Mouse (Mus musculus) midbrain, postnatal 0 days (tissue): ENCODE data around the gene Mrgprh. TPM values are rescaled to one million over a fixed set of nuclear protein-coding genes. Genes with fewer than 3 reads are reported as not detected.

Experiments used
- ATAC-seq: fragments of 200-750 bp; cut with Nextera tagmentation; 2 replicates; pipeline ENCODE4 v1.8.0; 2017; ENCODE audit warnings: moderate number of reproducible peaks, mild to moderate bottlenecking, moderate TSS enrichment, moderate library complexity; ENCODE audit not compliant: low FRiP score
- DNase-seq: peaks from one replicate; pipeline ENCODE4 v3.0.0-alpha.2; 2015; ENCODE audit warnings: low spot score
- H3K27ac ChIP-seq: fragments of 300-500 bp; sonication (generic); 2 replicates; pipeline ENCODE4 v1.5.1; 2014; ENCODE audit warnings: low read depth, mild to moderate bottlenecking, low read length, mixed read lengths
- H3K27me3 ChIP-seq: fragments of 300-500 bp; sonication (generic); 2 replicates; pipeline ENCODE4 v1.6.1; 2014; ENCODE audit warnings: low read length, control low read depth, mixed read lengths; ENCODE audit not compliant: insufficient read depth
- H3K36me3 ChIP-seq: fragments of 300-500 bp; sonication (generic); 2 replicates; pipeline ENCODE4 v1.6.1; 2014; ENCODE audit warnings: low read length, control low read depth, mixed read lengths; ENCODE audit not compliant: insufficient read depth
- H3K4me1 ChIP-seq: fragments of 300-500 bp; sonication (generic); 2 replicates; pipeline ENCODE4 v1.6.1; 2014; ENCODE audit warnings: mild to moderate bottlenecking, control low read depth, antibody characterized with exemption, low read length, mixed read lengths; ENCODE audit not compliant: insufficient read depth
- H3K4me2 ChIP-seq: fragments of 300-500 bp; sonication (generic); 2 replicates; pipeline ENCODE4 v1.6.1; 2014; ENCODE audit warnings: low read depth, mild to moderate bottlenecking, low read length, mixed read lengths; ENCODE audit not compliant: poor library complexity, severe bottlenecking
- H3K4me3 ChIP-seq: fragments of 300-500 bp; sonication (generic); 2 replicates; pipeline ENCODE4 v1.5.1; 2014; ENCODE audit warnings: low read depth, mild to moderate bottlenecking, low read length, moderate library complexity
- H3K9ac ChIP-seq: fragments of 300-500 bp; sonication (generic); replicated peaks from 2 replicates; pipeline ENCODE4 v1.6.1; 2014; ENCODE audit warnings: mild to moderate bottlenecking, low read length, moderate library complexity, mixed read lengths; ENCODE audit not compliant: poor library complexity, severe bottlenecking
- H3K9me3 ChIP-seq: fragments of 300-500 bp; sonication (generic); 2 replicates; pipeline ENCODE4 v1.6.1; 2016; ENCODE audit warnings: low read length, control low read depth
- CTCF ChIP-seq: IDR thresholded peaks from 2 replicates; pipeline ENCODE4 v1.5.1; 2016; ENCODE audit warnings: antibody characterized with exemption, mild to moderate bottlenecking
- WGBS: fragments of 180-500 bp; shearing (Covaris S2); extraction: QIAGEN DNeasy Blood & Tissue Kit; methylation state at CpG from one replicate; pipeline ENCODE4 v1.1.7; 2014; 5-methylcytosine and 5-hydroxymethylcytosine counted together
- polyA plus RNA-seq: library from polyadenylated mRNA; unstranded; fragments of >200 nt; fragmentation: Nextera tagmentation; extraction: Ambion mirVana; gene quantifications from 2 replicates; pipeline ENCODE4 v1.2.1, GENCODE M21; 2015
- total RNA-seq: library from RNA; depleted of rRNA; stranded (reverse); fragments of >200 nt; gene quantifications from 2 replicates; pipeline ENCODE4 v1.2.3, GENCODE M21; 2014

Gene Mrgprh
- total and polyA plus RNA-seq, 2 experiments from 2014 or later, result not detected

DNA sequence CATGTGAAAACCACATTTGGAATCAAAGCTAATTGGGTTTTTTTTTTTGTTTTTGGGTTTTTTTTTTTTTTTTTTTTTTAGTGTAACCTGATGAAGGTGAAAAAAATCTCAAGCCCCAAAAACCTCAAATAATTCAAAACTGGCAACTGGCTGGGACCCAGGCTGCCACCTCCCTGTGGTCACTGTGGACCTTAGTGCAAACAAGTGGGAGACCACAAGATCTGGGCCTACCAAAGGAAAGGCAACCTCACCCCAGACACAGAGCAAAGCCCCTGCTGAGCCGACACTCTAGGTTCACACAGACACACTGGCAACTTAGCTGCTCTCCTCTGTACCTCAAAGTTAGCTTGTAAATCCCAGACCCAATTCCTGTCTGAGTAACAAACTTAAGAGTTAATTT lies 28.5 kb downstream of the Mrgprh start:
- H3K27ac ChIP-seq, result no peak overlapping the region
- ATAC-seq (no peak), DNase-seq (no peak)
- H3K27me3 ChIP-seq, result no peaks in the 10 kb centered on the region
- 70% methylated on average over 1 of the region's 1 CpGs for WGBS
- no peak overlapping the region for H3K4me2 ChIP-seq
- H3K9ac ChIP-seq, result no peak overlapping the region
- H3K4me1 ChIP-seq, result no peaks in the 10 kb centered on the region
- H3K9me3 ChIP-seq, result no peaks in the 10 kb centered on the region
- peaks cover 13% of the 10 kb centered on the region; the same call in 1 of the 2 replicates for H3K36me3 ChIP-seq
- no peak overlapping the region for H3K4me3 ChIP-seq
- no peak for TF ChIP-seq CTCF

DNA sequence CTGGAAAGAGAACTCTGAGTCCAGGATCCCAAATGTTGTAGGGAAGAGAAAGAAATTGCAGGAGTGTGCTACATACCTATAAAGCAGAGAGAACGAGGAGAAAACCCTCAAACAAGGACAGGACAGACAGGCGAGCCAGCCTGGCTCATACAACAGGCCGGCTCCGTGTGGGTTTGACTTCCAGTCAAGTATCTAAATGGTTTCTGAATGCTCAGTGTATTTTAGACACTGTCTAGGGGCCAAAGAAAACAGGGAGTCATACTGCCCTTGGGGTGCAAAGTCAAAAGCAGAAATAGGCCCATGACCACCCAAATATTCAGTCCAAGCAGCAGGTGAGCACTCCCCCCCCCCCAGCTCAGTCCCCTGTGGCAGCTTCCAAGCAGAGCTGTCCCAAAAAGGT lies 30.0 kb downstream of the Mrgprh start:
- H3K27ac ChIP-seq, result no peak overlapping the region
- no peaks in the 10 kb centered on the region for H3K9me3 ChIP-seq
- H3K4me2 ChIP-seq, result no peak overlapping the region
- H3K27me3 ChIP-seq, result no peaks in the 10 kb centered on the region
- peaks cover 23% of the 10 kb centered on the region; the same call in 1 of the 2 replicates for H3K36me3 ChIP-seq
- DNase-seq (no peak), ATAC-seq (no peak)
- H3K4me1 ChIP-seq, result no peaks in the 10 kb centered on the region
- TF ChIP-seq CTCF, result no peak
- no peak overlapping the region for H3K9ac ChIP-seq
- WGBS, result 92% methylated on average over 4 of the region's 4 CpGs
- H3K4me3 ChIP-seq, result no peak overlapping the region

DNA sequence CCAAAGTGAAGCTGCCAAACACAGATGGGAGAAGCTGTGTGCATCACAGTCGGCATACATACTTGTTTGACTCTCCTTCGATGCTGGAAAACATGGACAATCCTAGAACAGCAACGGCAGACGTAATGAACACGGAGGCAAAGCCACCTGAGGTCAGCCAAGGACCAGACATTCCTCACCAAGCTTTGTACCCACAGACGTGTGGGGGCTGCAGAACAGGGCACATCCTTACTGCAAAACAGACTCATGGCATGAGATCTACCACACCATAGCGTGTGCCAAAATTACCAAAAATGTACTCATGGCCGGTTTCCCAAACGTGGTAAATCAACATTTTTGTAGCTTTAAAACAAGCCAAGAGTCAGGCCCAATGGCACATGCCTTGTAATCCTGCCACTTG lies 30.6 kb downstream of the Mrgprh start:
- H3K9me3 ChIP-seq, result no peaks in the 10 kb centered on the region
- H3K4me2 ChIP-seq, result no peak overlapping the region
- no peak for TF ChIP-seq CTCF
- DNase-seq (no peak), ATAC-seq (no peak)
- no peaks in the 10 kb centered on the region for H3K4me1 ChIP-seq
- H3K4me3 ChIP-seq, result no peak overlapping the region
- WGBS, result 93% methylated on average over 9 of the region's 9 CpGs
- no peak overlapping the region for H3K9ac ChIP-seq
- no peak overlapping the region for H3K27ac ChIP-seq
- H3K27me3 ChIP-seq, result no peaks in the 10 kb centered on the region
- H3K36me3 ChIP-seq, result peaks cover 27% of the 10 kb centered on the region; the same call in 1 of the 2 replicates

DNA sequence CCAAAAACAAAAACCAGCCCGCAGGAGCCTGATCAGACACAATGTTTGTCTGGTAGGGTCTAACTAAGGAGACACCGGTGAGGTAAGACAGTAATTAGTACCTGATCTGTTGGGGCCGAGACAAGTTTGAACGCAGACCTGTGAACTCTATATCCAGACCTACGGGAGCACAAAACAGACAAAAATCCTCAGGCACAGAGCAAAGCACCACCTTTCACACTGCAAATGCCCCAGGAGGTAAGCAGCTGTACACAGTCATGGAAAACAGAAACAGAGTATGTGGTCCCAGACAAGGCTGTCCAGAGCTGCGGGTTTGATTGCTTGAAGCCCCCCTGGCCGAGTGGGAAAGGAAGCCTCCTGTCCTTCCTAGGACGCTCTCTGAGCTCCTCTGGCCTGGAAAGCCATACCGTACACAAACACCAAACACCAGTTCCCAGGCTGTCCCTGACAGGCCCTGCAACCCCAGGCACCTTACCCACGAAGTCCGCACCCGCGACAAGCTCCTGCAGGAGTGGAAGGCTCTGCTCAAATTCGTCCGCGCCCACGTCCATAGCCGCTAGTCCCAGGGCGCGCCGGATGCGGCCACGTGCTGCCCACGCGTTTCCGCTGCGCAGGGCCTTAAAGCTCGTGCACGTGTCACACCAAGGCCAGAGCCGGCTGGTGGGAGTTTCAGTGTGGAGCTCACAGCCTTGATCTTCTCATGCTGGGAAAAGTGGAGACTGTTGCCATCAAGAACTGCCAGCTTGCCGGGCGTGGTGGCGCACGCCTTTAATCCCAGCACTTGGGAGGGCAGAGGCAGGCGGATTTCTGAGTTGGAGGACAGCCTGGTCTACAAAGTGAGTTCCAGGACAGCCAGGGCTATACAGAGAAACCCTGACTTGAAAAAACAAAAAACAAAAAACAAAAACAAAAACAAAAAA lies 33.8 kb downstream of the Mrgprh start, which contains the start of gene Pnldc1:
Pnldc1 (minus strand) TSS at position 870 of the 920 bp plus-strand sequence.
- no peak within 1 kb of the TSS for H3K9ac ChIP-seq
- H3K4me2 ChIP-seq, result no peak within 1 kb of the TSS
- no peaks in the 10 kb centered on the region for H3K27me3 ChIP-seq
- TF ChIP-seq CTCF, result no peak
- no peak within 1 kb of the TSS for H3K27ac ChIP-seq
- H3K9me3 ChIP-seq, result no peaks in the 10 kb centered on the region
- no peak for ATAC-seq
- H3K36me3 ChIP-seq, result peaks cover 44% of the 10 kb centered on the region
- 82% methylated on average over 35 of the region's 35 CpGs for WGBS
- no peak for DNase-seq
- no peak within 1 kb of the TSS for H3K4me3 ChIP-seq
- H3K4me1 ChIP-seq, result no peaks in the 10 kb centered on the region

DNA sequence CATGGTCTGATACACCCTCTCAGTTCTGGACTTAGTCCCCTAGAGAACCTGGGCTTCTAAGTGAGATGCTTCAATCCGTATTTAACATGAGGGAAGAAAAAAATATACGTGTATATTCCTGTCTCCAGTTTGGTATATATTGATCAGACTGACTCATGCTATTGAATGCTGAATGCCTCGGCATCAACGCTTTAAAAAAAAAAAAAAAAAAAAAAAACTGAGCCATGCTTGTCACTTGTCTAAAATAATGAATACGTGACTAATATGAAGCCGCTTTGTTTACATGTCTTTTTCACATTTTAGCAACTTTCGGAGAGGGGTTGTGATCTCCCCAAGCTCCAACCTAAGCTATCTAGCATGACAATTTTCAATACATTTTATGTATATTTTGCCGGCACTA lies 34.6 kb downstream of the Mrgprh start:
- Histone ChIP-seq H3K9ac (no peak overlapping the region), H3K4me2 (no peak overlapping the region), H3K27ac (no peak overlapping the region), H3K4me3 (no peak overlapping the region), H3K27me3 (no peaks in the 10 kb centered on the region), H3K4me1 (no peaks in the 10 kb centered on the region), H3K36me3 (peaks cover 37% of the 10 kb centered on the region), H3K9me3 (no peaks in the 10 kb centered on the region)
- WGBS, result 91% methylated on average over 8 of the region's 8 CpGs
- ATAC-seq, result no peak
- no peak for DNase-seq
- TF ChIP-seq CTCF, result no peak

DNA sequence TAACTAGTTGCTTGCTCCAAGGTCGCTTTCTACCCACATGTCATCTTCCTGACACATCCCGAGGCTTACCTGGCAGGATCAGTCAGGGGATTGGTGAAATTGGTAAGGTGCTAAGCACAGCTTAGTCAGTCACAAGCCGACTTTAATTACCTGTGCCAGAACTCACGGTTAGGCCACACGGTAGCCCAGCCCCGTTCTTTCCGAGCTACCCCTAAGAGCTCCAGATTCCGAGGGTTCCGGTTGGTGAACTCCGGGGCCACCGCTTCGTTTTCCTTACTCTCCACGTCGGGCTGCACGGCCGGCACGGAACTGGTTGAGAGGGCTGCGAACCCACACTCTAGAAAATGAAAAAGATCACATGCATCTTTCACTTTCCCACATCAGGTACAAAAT lies 39.6 kb downstream of the Mrgprh start, which contains the start of gene Tcp1:
Tcp1 (plus strand) TSS at position 214 of the 393 bp plus-strand sequence.
- H3K4me3 ChIP-seq, result peak within 1 kb of the TSS; percentile 71
- DNase-seq, result no peak
- peak within 1 kb of the TSS; percentile 88 for H3K27ac ChIP-seq
- peak within 1 kb of the TSS; percentile 90 for H3K9ac ChIP-seq
- ATAC-seq, result peak; percentile 14
- no peaks in the 10 kb centered on the region for H3K27me3 ChIP-seq
- no peak for TF ChIP-seq CTCF
- WGBS, result under 1% methylated on average over 18 of the region's 18 CpGs
- no peaks in the 10 kb centered on the region for H3K4me1 ChIP-seq
- peak within 1 kb of the TSS; percentile 82 for H3K4me2 ChIP-seq
- peaks cover 30% of the 10 kb centered on the region for H3K36me3 ChIP-seq
- no peaks in the 10 kb centered on the region for H3K9me3 ChIP-seq
